In genomic region chr6:41057653-41058052, GRCm38 (mm10) we compare ENCODE assay signal across 29 mouse cellular contexts. TPM values are rescaled to one million over a fixed set of nuclear protein-coding genes. Genes with fewer than 3 reads are reported as not detected.
DNase-seq lines count a peak whose midpoint lies in the region; ATAC-seq lines count a peak whose summit lies in the region.
"Had no signal": no experiment of that assay in that cellular context is flagged by ENCODE, and none has a peak within 500 bp of the region (broad histone marks: within the 10 kb centered on the region; RNA-seq: fewer than 3 reads in every experiment).

No protein-coding gene starts in this region.

- H3K9ac ChIP-seq in midbrain, embryonic 13.5 days (replicated peaks) = no peak overlapping the region
- H3K9ac ChIP-seq: embryonic facial prominence, embryonic 12.5 days; forebrain, embryonic 15.5 days; hindbrain, embryonic 14.5 days; limb, embryonic 13.5 days; liver, embryonic 13.5 days; lung, embryonic 14.5 days had no signal

- DNase-seq in heart, adult 8-10 months (ENCODE audit: low spot score) = peak; percentile 10
- no peak for DNase-seq in heart, postnatal 4 days
- peak; percentile 14 to 19 for DNase-seq in left cerebral cortex, postnatal 14 days (ENCODE audit: low spot score in 2 of 2)
- DNase-seq in left cerebral cortex, postnatal 4 days = no peak
- peak; percentile 10 for DNase-seq in right cerebral cortex, postnatal 25 days
- DNase-seq: adrenal gland, postnatal 36 days; cerebellum, adult 2 months; gastrocnemius, postnatal 14 days; kidney, adult 9 months; kidney, postnatal 25 days; liver, embryonic 13.5 days; lung, embryonic 14.5 days; lung, postnatal 36 days; retina, postnatal 1 day; spleen, adult 18-20 months had no signal

- intact Hi-C loops in left cerebral cortex, postnatal 14 days (cut with DNase I) = no loop called here
- intact Hi-C loops in left cerebral cortex, postnatal 4 days (cut with DNase I) = no loop called here

- no peak overlapping the region for H3K27ac ChIP-seq in midbrain, embryonic 13.5 days
- H3K27ac ChIP-seq: embryonic facial prominence, embryonic 12.5 days; forebrain, embryonic 15.5 days; hindbrain, embryonic 14.5 days; limb, embryonic 13.5 days; liver, embryonic 13.5 days had no signal

- 80% methylated on average over 5 of the region's 5 CpGs for WGBS in midbrain, embryonic 13.5 days

- no peaks in the 10 kb centered on the region for H3K9me3 ChIP-seq in midbrain, embryonic 13.5 days
- H3K9me3 ChIP-seq: embryonic facial prominence, embryonic 12.5 days; forebrain, embryonic 15.5 days; limb, embryonic 13.5 days; liver, embryonic 13.5 days had no signal

- no peaks in the 10 kb centered on the region for H3K4me1 ChIP-seq in midbrain, embryonic 13.5 days (replicated peaks)
- H3K4me1 ChIP-seq: embryonic facial prominence, embryonic 12.5 days; forebrain, embryonic 15.5 days; limb, embryonic 13.5 days; liver, embryonic 13.5 days had no signal

- H3K4me2 ChIP-seq in midbrain, embryonic 13.5 days (replicated peaks) = no peak overlapping the region
- H3K4me2 ChIP-seq: embryonic facial prominence, embryonic 12.5 days; forebrain, embryonic 15.5 days; hindbrain, embryonic 14.5 days; limb, embryonic 13.5 days; liver, embryonic 13.5 days; lung, embryonic 14.5 days; midbrain, embryonic 11.5 days had no signal

- no peaks in the 10 kb centered on the region for H3K27me3 ChIP-seq in midbrain, embryonic 13.5 days
- H3K27me3 ChIP-seq: embryonic facial prominence, embryonic 12.5 days; forebrain, embryonic 15.5 days; limb, embryonic 13.5 days; liver, embryonic 13.5 days had no signal

- no peaks in the 10 kb centered on the region for H3K36me3 ChIP-seq in midbrain, embryonic 13.5 days
- H3K36me3 ChIP-seq: embryonic facial prominence, embryonic 12.5 days; forebrain, embryonic 15.5 days; limb, embryonic 13.5 days; liver, embryonic 13.5 days had no signal

- no peak overlapping the region for H3K4me3 ChIP-seq in midbrain, embryonic 13.5 days (replicated peaks)
- H3K4me3 ChIP-seq: embryonic facial prominence, embryonic 12.5 days; erythroblast, embryonic 14.5 days; forebrain, embryonic 15.5 days; limb, embryonic 13.5 days; liver, embryonic 13.5 days had no signal

- ATAC-seq in common myeloid progenitor, adult 5-6 weeks (replicated peaks; ENCODE audit: low read depth, poor library complexity, severe bottlenecking) = 0 out of 2 replicates have a peak, but pooled peaks have one; percentile 24
- ATAC-seq in midbrain, embryonic 13.5 days = no peak
- ATAC-seq: forebrain, embryonic 15.5 days had no signal

RNA-seq across cellular contexts. Expression of gene 2210010C04Rik, which starts 22.3 kb away (rescaled TPM):
- not detected for total RNA-seq in heart, adult 8-10 months (2022)
- total RNA-seq in heart, postnatal 4 days (2021) = not detected
- not detected for total RNA-seq in left cerebral cortex, postnatal 14 days (2021)
- not detected for total RNA-seq in left cerebral cortex, postnatal 4 days (2021)
- not detected in 2 replicates for total RNA-seq in common myeloid progenitor, adult 5-6 weeks (2017)
- not detected in 2 replicates for polyA plus RNA-seq in midbrain, embryonic 13.5 days (2015; fragmentation: Nextera tagmentation; extraction: Ambion mirVana)
- total RNA-seq: adrenal gland, postnatal 36 days; gastrocnemius, postnatal 14 days; layer of hippocampus, adult 8-10 months; left cerebral cortex, adult 18-20 months; monocyte, adult 5-6 weeks had no signal
- polyA plus RNA-seq: C2C12; cerebellum, adult 2 months; embryonic facial prominence, embryonic 12.5 days; erythroblast, embryonic 14.5 days; forebrain, embryonic 15.5 days; heart, postnatal 0 days; hindbrain, embryonic 14.5 days; limb, embryonic 13.5 days; liver, embryonic 13.5 days; lung, embryonic 14.5 days; midbrain, embryonic 11.5 days; neural tube, embryonic 11.5 days had no signal

RNA-seq across cellular contexts. Expression of gene Gm2663, which starts 58.4 kb away (rescaled TPM):
- not detected for total RNA-seq in heart, adult 8-10 months (2022)
- not detected for total RNA-seq in heart, postnatal 4 days (2021)
- total RNA-seq in left cerebral cortex, postnatal 14 days (2021) = not detected
- not detected for total RNA-seq in left cerebral cortex, postnatal 4 days (2021)
- not detected in 2 replicates for total RNA-seq in common myeloid progenitor, adult 5-6 weeks (2017)
- polyA plus RNA-seq in midbrain, embryonic 13.5 days (2015; fragmentation: Nextera tagmentation; extraction: Ambion mirVana) = not detected in 2 replicates
- total RNA-seq: adrenal gland, postnatal 36 days; gastrocnemius, postnatal 14 days; layer of hippocampus, adult 8-10 months; left cerebral cortex, adult 18-20 months; monocyte, adult 5-6 weeks had no signal
- polyA plus RNA-seq: C2C12; cerebellum, adult 2 months; embryonic facial prominence, embryonic 12.5 days; erythroblast, embryonic 14.5 days; forebrain, embryonic 15.5 days; heart, postnatal 0 days; hindbrain, embryonic 14.5 days; limb, embryonic 13.5 days; liver, embryonic 13.5 days; lung, embryonic 14.5 days; midbrain, embryonic 11.5 days; neural tube, embryonic 11.5 days had no signal

Comparison
In these comparisons a context has a peak if more than half of its experiments do, and no peak if none do; other contexts are left out.
1. DNase-seq: peak in heart, adult 8-10 months (single experiment), left cerebral cortex, postnatal 14 days (2 of 2) and right cerebral cortex, postnatal 25 days (single experiment); none in heart, postnatal 4 days (single experiment) and left cerebral cortex, postnatal 4 days (single experiment).